Mouse (Mus musculus) spleen, embryonic (tissue): Measurements from ENCODE around the gene Fam240a.

Source experiments
- CTCF ChIA-PET: fragments of 350-600 bp; sonication (Branson Sonifier 250); formaldehyde crosslinking; loops from one replicate; lab custom pipeline; 2022; lab: Charles Lee

Fam240a gene

GRCm38 (mm10) chr9:110945343-110945742 lies 28.7 kb upstream of the Fam240a start:
- CTCF ChIA-PET: no interaction called here

- CTCF ChIA-PET: no interaction called here
These were observed 27.6 kb upstream of the Fam240a start for GRCm38 (mm10) chr9:110944265-110944664.

DNA sequence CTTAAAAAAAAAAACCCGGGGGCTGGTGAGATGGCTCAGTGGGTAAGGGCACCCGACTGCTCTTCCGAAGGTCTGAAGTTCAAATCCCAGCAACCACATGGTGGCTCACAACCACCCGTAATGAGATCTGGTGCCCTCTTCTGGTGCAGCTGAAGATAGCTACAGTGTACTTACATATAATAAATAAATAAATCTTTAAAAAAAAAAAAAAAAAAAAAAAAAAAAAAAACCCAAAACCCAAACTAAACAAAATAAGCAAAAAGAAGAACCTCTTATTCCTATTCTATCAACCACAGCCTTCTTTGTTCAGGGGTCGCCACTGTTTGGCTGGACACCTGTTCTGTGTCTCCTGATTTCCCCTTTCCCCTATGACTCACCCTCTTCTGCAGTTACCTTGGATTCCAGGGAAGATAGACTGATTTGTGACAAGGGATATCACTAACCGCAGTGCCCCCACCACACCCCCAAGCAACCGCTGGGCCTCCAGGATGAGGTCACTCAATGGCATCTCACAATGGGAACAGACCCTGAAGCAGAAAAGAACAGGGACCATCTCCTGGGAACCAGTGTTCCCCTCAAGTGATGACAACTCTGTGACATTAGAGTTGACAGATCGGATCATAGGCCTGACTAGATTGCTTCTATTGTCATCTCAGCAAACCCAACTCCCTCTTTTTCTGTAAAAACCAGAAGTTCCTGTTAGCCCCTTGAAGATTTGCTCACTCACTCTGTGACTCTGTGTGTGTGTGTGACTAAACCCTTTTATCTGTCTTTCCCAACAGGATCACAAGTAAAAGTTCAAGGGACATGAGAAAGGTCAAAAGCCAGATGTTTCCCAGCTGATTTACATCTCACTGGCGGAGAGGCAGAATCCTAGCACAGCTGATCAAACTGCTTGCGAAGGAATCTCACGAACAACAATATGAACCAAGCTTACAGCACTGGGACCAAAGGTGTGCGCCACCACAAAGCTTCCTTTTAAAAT lies 21.1 kb upstream of the Fam240a start:
- CTCF ChIA-PET: interaction anchor here (0.7 kb wide), 1 partner anchor 212 kb away, joined by 3 read pairs; no protein-coding TSS in a partner anchor

DNA sequence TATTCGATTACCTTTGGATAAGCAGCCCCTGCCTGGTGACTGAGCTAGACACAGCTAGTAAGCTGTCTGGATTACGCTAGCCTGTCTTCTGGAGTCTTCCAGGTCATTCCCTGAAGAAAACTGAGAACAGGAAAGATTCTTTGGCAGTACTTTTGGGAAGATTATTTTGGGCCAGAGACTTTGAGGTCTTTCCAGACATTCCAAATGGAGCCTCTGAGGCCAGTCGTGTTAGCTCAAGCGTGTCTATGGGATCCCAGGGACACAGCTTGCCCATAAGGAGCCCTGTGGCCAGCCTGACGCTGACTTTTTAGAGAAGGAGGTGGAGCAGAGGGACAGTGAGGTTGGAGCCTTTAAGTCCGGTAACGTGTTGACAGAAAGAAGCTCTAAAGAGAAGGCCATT lies 19.3 kb upstream of the Fam240a start:
- CTCF ChIA-PET: no interaction called here

DNA sequence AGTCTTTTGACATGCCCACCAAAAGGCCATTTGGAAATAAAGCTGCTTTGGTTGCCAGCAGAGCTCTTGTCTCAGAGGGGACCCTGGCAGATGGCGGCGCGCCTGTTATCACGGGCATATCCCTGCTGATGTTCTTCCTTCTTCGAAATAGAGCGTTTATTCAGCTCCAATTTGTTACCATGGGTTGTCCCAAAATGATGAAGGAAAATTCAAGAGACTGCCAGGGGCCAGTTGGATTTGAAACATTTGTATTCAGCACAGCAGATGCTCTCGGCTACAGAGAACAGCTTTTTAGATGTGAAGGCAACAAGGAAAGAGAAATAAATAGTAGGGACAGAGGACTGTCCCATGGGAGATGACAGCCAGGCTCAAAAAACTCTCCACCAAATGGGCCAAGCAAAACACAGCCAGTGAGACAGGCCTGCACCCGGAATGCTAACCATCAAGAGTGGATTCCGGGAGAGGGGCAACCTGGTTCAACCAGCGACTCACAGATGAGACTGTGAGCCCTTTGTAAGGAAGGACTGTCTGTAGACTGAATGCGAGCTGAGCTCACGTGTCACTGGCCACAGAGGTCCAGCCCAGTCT lies 17.3 kb upstream of the Fam240a start:
- CTCF ChIA-PET: interaction anchor here (1.4 kb wide), 1 partner anchor 11 kb away, joined by 4 read pairs; no protein-coding TSS in a partner anchor

- CTCF ChIA-PET: no interaction called here
These were observed 14.9 kb upstream of the Fam240a start for GRCm38 (mm10) chr9:110931573-110931972.

- CTCF ChIA-PET: interaction anchor here (0.6 kb wide), 1 partner anchor 12 kb away, joined by 4 read pairs; no protein-coding TSS in a partner anchor
These were observed 6.1 kb upstream of the Fam240a start for GRCm38 (mm10) chr9:110922759-110923158.

GRCm38 (mm10) chr9:110920665-110921419 lies 4.2 kb upstream of the Fam240a start:
- CTCF ChIA-PET: interaction anchor here (0.5 kb wide), 1 partner anchor 12 kb away, joined by 8 read pairs; no protein-coding TSS in a partner anchor

GRCm38 (mm10) chr9:110915466-110915865 lies 1.2 kb downstream of the Fam240a start:
- CTCF ChIA-PET: no interaction called here

GRCm38 (mm10) chr9:110914631-110915236 lies 1.9 kb downstream of the Fam240a start:
- CTCF ChIA-PET: no interaction called here

DNA sequence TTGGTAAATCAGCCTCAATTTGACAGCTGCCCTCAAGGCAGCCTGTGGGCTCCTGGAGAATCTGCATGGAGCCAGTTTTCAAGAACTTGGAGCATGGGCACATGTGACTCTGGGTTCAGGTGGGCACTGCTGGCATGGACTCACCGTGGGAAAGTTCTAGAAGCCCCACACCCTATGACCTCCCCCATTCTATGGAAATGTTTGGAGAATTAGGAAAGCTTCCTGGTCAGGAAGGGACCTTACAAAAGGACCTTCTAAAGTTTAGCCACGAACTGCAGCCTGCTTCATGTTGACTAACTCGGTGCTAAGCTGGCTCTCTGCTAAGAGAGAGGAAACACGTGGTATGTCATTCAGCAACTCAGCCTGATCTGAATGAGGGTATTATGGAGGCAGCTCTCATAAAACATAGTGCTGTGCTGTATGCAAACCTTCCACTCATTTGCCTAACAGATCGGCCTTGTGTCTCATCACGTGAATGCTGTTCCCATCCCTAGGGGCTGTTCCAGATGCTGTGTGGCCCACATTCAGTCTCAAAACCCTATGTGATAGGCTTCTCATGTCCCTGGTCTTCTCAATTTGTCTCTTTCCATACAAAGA lies 7.2 kb downstream of the Fam240a start:
- CTCF ChIA-PET: interaction anchor here (0.5 kb wide), 1 partner anchor 145 kb away, joined by 4 read pairs; no protein-coding TSS in a partner anchor

- CTCF ChIA-PET: no interaction called here
These were observed 8.0 kb downstream of the Fam240a start for GRCm38 (mm10) chr9:110908631-110909016.

DNA sequence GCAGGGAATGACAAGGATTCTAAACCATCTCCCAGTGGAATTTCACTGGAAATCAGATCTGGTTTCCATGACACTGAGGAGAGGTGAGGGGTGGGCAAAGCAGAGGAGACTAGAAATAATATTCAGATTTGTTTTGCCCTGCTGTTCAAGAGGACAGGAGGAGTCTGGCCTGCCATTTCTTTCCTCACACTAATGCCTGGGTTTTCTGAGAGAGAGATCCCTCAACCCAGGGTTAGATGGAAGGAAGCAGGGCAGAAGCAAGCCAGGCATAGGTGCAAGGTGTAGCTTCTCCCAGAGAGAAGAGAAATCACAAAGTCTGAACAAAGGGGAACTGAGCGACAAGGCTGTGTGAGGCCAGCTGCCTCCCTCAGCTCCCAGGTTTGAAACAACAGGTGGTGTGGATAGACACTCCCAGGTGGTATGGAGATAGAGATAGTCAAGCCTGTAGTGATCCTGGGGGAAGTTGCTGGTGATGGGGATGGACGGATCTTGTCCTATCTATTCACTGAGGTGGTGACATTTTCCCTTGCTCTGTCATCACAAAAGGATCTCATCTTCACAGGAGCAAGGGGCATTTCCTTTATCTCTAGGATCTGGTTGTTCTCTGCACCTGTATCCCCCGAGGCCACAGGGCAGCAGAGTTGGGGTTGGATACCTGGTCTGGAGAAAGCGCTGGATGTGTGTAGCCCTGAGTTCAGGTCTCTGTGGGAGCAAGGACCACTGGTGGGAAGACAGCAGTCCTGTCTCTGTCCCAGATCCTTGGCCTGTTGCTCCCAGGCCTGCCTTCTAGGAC lies 8.6 kb downstream of the Fam240a start:
- CTCF ChIA-PET: no interaction called here

- CTCF ChIA-PET: no interaction called here
These were observed 9.3 kb downstream of the Fam240a start for GRCm38 (mm10) chr9:110907201-110907837.

DNA sequence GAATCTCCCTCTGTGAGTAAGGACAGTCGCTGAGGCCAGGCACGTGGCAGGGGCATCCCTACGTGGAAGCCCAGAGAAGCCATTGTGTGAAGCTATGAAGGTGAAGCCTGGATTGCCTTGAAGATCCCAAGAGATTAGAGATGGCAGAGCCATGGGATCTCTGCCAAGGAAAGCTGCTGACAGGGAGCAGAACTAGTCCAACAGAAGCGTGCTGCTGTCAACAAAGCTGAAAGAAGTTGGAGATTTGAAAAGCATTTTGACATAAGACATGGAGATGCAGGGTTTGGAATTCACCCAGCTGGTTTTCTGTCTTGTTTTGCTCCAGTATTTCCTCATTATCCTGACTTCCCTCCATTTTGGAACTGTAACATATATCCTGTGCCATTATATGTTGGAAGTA lies 14.4 kb downstream of the Fam240a start:
- CTCF ChIA-PET: no interaction called here

DNA sequence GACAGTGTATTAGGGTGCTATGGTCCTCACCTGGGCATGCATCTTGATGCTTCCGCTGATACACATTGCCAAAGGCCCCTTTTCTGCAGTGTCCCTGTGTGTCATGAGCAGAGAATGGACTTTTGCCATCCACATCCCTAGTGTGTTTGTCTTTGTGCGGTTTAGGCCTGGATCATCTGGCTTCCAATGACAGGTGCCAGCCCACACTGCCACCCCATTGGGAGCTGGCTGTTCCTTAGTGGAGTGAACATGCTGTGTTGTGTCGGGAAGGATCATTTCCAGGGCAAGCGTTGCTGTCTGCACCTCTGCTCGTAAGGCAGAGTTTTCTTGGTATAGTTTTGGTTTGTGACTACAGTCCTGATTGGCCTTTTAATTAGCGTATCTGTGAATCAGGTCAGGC lies 15.5 kb downstream of the Fam240a start:
- CTCF ChIA-PET: no interaction called here

DNA sequence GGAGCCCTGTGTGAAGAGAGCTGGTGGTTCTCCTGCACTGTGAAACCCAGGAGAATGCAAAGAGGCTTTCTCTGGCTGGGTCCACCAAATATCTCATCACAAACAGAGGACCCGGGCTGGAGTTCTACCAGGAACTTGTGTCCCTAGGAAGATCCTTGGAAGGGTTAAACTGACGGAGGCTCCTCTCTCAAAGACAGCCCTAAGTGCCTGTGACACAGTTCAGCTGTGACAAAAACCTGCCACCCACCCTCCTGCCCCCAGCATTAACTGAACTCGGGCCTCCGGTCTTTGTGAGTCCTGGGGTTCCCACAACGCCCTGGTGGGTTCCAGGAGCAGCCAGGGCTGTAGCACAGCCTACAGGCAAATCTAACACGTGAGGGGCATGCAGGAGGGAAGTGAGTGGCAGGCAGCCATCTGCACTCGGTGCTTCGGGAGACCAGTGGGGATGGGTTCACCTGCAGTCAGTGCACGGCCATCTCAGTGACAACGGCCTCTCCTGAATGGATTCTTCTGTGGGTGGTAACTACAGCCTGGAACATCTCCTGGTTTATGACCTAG lies 17.1 kb downstream of the Fam240a start:
- CTCF ChIA-PET: no interaction called here

GRCm38 (mm10) chr9:110896595-110896994 lies 20.1 kb downstream of the Fam240a start:
- CTCF ChIA-PET: no interaction called here

GRCm38 (mm10) chr9:110895994-110896393 lies 20.7 kb downstream of the Fam240a start:
- CTCF ChIA-PET: no interaction called here
